ENCODE assay signal across 9 mouse cellular contexts in genomic region chr13:106935871-106936255, GRCm38 (mm10). TPM values are rescaled to one million over a fixed set of nuclear protein-coding genes. Genes with fewer than 3 reads are reported as not detected.
DNase-seq lines count a peak whose midpoint lies in the region; ATAC-seq and TF ChIP-seq lines count a peak whose summit lies in the region.
"Had no signal": no experiment of that assay in that cellular context is flagged by ENCODE, and none has a peak within 500 bp of the region (broad histone marks: within the 10 kb centered on the region; RNA-seq: fewer than 3 reads in every experiment).

No protein-coding gene starts in this region.

- 3% methylated on average over 9 of the region's 9 CpGs for WGBS in liver, embryonic 12.5 days (ENCODE audit: insufficient replicate concordance)
- WGBS in stomach, embryonic 16.5 days, result 6% methylated on average over 9 of the region's 9 CpGs

- H3K4me3 ChIP-seq in gastrocnemius, adult 2 months, result peak overlapping the region; percentile 86
- peak overlapping the region; percentile 97 for H3K4me3 ChIP-seq in testis, adult 2 months (ENCODE audit: control insufficient read depth, low read depth, low read length)
- peak overlapping the region; percentile 100 for H3K4me3 ChIP-seq in liver, embryonic 12.5 days
- H3K4me3 ChIP-seq in stomach, embryonic 16.5 days (replicated peaks; ENCODE audit: low read length), result peak overlapping the region; percentile 100

- peak; percentile 41; the same call in 1 of the 2 replicates for ATAC-seq in liver, embryonic 12.5 days
- no peak for ATAC-seq in stomach, embryonic 16.5 days (ENCODE audit: insufficient read depth, low FRiP score)
- no peak for ATAC-seq in frontal cortex, adult (ENCODE audit: low TSS enrichment)

- no peaks in the 10 kb centered on the region for H3K9me3 ChIP-seq in liver, embryonic 12.5 days (replicated peaks)
- no peaks in the 10 kb centered on the region for H3K9me3 ChIP-seq in stomach, embryonic 16.5 days (replicated peaks; ENCODE audit: control insufficient read depth, low read length)

- no peak for TF ChIP-seq POLR2A in testis, adult 2 months (IDR thresholded peaks at IDR 0.05; ENCODE audit: control insufficient read depth, low read depth, low read length)

- no peak for DNase-seq in gastrocnemius, adult 2 months
- DNase-seq in gastrocnemius, postnatal 10 days, result no peak
- no peak for DNase-seq in testis, postnatal 10 days (ENCODE audit: low spot score)
- no peak for DNase-seq in MN1 (ENCODE audit: low spot score)
- DNase-seq: cerebellum, postnatal 10 days had no signal

- H3K36me3 ChIP-seq in testis, adult 2 months (ENCODE audit: control insufficient read depth, insufficient read depth, low read length), result no peaks in the 10 kb centered on the region
- 0 out of 2 replicates have a peak, but pooled peaks cover 2% of the 10 kb centered on the region for H3K36me3 ChIP-seq in liver, embryonic 12.5 days
- no peaks in the 10 kb centered on the region for H3K36me3 ChIP-seq in stomach, embryonic 16.5 days (ENCODE audit: control insufficient read depth, insufficient read depth, low read length)

- H3K27me3 ChIP-seq in testis, adult 2 months (ENCODE audit: control insufficient read depth, insufficient read depth, low read length), result no peaks in the 10 kb centered on the region
- no peaks in the 10 kb centered on the region for H3K27me3 ChIP-seq in liver, embryonic 12.5 days (replicated peaks)
- H3K27me3 ChIP-seq in stomach, embryonic 16.5 days (ENCODE audit: control insufficient read depth, insufficient read depth, low read length), result no peaks in the 10 kb centered on the region

- intact Hi-C loops in gastrocnemius, adult 2 months (cut with DNase I), result no loop called here

- H3K4me2 ChIP-seq in liver, embryonic 12.5 days, result peak overlapping the region; percentile 84
- H3K4me2 ChIP-seq in stomach, embryonic 16.5 days (ENCODE audit: low read depth, low read length), result peak overlapping the region; percentile 76

- H3K9ac ChIP-seq in liver, embryonic 12.5 days, result peak overlapping the region; percentile 97
- H3K9ac ChIP-seq in stomach, embryonic 16.5 days (ENCODE audit: low read length), result peak overlapping the region; percentile 97

- no peak for TF ChIP-seq CTCF in gastrocnemius, adult 2 months (IDR thresholded peaks at IDR 0.05)
- TF ChIP-seq CTCF in testis, adult 2 months (IDR thresholded peaks at IDR 0.05; ENCODE audit: control insufficient read depth, insufficient read depth, insufficient replicate concordance, low read depth, low read length), result no peak

- H3K4me1 ChIP-seq in testis, adult 2 months (ENCODE audit: control insufficient read depth, insufficient read depth, low read length), result no peaks in the 10 kb centered on the region; the same call in 1 of the 2 replicates
- peaks cover 47% of the 10 kb centered on the region for H3K4me1 ChIP-seq in liver, embryonic 12.5 days
- peaks cover 2% of the 10 kb centered on the region; the same call in 1 of the 2 replicates for H3K4me1 ChIP-seq in stomach, embryonic 16.5 days (ENCODE audit: control insufficient read depth, insufficient read depth, low read length)

- H3K27ac ChIP-seq in gastrocnemius, adult 2 months, result no peak overlapping the region
- no peak overlapping the region for H3K27ac ChIP-seq in testis, adult 2 months (ENCODE audit: control insufficient read depth, insufficient read depth, low read depth, low read length)
- H3K27ac ChIP-seq in liver, embryonic 12.5 days, result peak overlapping the region; percentile 87
- H3K27ac ChIP-seq in stomach, embryonic 16.5 days (ENCODE audit: low read length), result peak overlapping the region; percentile 78; the same call in 1 of the 2 replicates

RNA-seq across cellular contexts. Expression of gene Ipo11, which starts 0.9 kb away (rescaled TPM):
- 10 to 100 TPM; 13.8 to 17.2 TPM for total RNA-seq in gastrocnemius, adult 2 months (2021)
- 10 to 100 TPM; 20.0 to 23.5 TPM for total RNA-seq in gastrocnemius, postnatal 10 days (2021)
- 11.7 and 11.9 TPM in 2 replicates for polyA plus RNA-seq in testis, adult 2 months (2012; rRNA removed)
- 61.4 and 65.9 TPM in 2 replicates for polyA plus RNA-seq in liver, embryonic 12.5 days (2016; fragmentation: Nextera tagmentation; extraction: Ambion mirVana)
- polyA plus RNA-seq in stomach, embryonic 16.5 days (2015; fragmentation: Nextera tagmentation; extraction: Ambion mirVana), result 43.0 and 43.9 TPM in 2 replicates

RNA-seq across cellular contexts. Expression of gene Dimt1, which starts 11.1 kb away (rescaled TPM):
- total RNA-seq in gastrocnemius, adult 2 months (2021), result 1 to 10 TPM; 6.3 to 6.9 TPM
- 10 to 100 TPM in 1 of 2 experiments, 1 to 10 TPM in 1; 8.2 to 10.8 TPM for total RNA-seq in gastrocnemius, postnatal 10 days (2021)
- polyA plus RNA-seq in testis, adult 2 months (2012; rRNA removed), result 5.2 and 6.1 TPM in 2 replicates
- polyA plus RNA-seq in liver, embryonic 12.5 days (2016; fragmentation: Nextera tagmentation; extraction: Ambion mirVana), result 33.4 and 33.6 TPM in 2 replicates
- 34.8 and 40.8 TPM in 2 replicates for polyA plus RNA-seq in stomach, embryonic 16.5 days (2015; fragmentation: Nextera tagmentation; extraction: Ambion mirVana)

Comparison
In these comparisons a context has a peak if more than half of its experiments do, and no peak if none do; other contexts are left out.
1. H3K27ac ChIP-seq: peak in liver, embryonic 12.5 days (single experiment) and stomach, embryonic 16.5 days (single experiment); none in gastrocnemius, adult 2 months (single experiment) and testis, adult 2 months (single experiment).
2. Peak in every context shown above with its lines, with median percentiles within 50 percentile points of each other: H3K4me3 ChIP-seq.